Mouse (Mus musculus) right cerebral cortex, postnatal 10 days (tissue): ENCODE measurements around the gene Ddx1.

ENCODE experiments used
- DNase-seq, 2 experiments: peaks; one replicate each; pipeline ENCODE4 v3.0.0; 2021; ENCODE audit warnings: low spot score in 2 of 2

Ddx1 gene

GRCm38 (mm10) chr12:13248691-13249572 is at the start of gene Ddx1:
TSS of gene Ddx1 (minus strand) at chr12:13249213.
- DNase-seq: peak; percentile 89

GRCm38 (mm10) chr12:13293421-13293881 is 44.4 kb upstream of the Ddx1 start:
- DNase-seq: no peak

GRCm38 (mm10) chr12:13291453-13291852 is 42.4 kb upstream of the Ddx1 start:
- no peak for DNase-seq

DNA sequence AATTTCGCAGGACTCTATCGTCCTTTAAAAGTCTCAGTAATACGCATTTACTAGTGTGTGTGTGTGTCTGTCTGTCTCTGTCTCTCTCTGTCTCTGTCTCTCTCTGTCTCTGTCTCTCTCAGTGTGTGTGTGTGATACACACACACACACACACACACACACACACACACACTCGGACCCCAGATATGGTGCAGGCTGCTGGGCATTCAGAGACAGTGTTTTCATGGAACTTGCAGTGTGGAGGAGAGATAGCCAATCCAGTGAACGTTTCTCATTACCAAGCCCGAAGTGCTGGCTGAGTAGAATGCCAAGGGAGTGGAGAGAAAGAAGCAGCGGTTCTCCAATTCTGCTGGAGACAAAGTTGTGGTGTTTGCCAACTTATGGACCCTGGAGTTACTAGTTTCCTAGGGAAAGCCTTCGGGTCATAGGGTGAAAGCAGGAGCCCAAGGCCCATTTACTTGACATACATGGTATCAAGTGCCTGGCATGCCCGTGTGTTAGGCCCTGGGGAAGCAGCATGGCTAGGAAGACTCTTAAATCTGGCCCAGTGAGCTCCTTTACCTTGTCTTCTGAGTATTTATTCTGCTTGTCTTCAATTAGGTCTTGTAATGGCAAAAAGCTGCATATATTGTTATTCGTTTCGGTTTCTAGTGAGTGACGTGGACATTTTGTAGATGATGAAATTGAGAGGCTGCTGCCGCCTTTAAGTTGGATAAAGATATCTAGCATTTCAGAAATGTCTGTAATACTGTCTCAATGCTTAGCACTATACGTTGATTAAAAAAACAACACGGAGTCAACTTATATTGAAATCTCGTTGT is 20.8 kb upstream of the Ddx1 start:
- DNase-seq: no peak

GRCm38 (mm10) chr12:13268826-13269449 is 19.9 kb upstream of the Ddx1 start, which contains the start of gene Nbas:
TSS of gene Nbas (plus strand) at chr12:13269133.
- peak; percentile 92 for DNase-seq

- DNase-seq: no peak
These were observed 19.4 kb upstream of the Ddx1 start for GRCm38 (mm10) chr12:13268412-13268811.

- DNase-seq: no peak
These were observed 6.7 kb upstream of the Ddx1 start for GRCm38 (mm10) chr12:13255701-13256100.

DNA sequence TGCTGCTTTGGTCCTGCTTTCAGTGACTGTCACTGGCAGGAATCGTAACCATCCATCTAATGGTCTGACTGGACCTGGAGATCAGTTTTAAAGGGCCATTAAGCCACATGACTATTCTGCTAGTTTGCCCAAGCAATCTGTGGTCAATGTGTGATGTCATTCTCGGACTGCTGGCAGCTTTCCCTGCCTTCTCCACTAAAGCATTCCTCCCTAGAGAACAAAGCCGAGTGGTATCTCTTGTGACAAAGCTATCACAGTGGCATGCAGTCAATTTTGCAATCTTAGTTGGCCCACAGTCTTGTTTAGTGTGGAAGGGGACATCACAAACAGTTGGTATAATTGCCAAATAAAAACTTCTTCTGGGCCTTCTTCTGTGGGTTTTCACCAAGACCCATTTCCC is 6.1 kb upstream of the Ddx1 start:
- no peak for DNase-seq

DNA sequence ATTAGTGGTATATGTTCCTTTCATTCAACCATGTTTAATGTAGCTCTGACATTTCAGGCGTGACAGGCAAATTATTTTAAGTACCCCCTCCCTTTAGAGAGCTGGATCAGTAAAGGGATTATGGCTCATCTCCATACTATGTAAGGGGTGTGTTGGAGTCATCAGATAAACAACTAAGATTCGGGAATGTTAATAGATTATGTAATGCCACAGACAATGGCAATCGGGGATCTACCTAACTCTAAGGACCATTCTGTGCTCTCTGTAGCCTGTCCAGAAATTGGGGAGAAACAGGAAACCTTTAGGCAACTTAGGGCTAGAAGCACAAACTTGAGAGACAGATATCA is 533 bp upstream of the Ddx1 start:
- no peak for DNase-seq

GRCm38 (mm10) chr12:13242453-13242852 is 6.6 kb downstream of the Ddx1 start:
- no peak for DNase-seq

DNA sequence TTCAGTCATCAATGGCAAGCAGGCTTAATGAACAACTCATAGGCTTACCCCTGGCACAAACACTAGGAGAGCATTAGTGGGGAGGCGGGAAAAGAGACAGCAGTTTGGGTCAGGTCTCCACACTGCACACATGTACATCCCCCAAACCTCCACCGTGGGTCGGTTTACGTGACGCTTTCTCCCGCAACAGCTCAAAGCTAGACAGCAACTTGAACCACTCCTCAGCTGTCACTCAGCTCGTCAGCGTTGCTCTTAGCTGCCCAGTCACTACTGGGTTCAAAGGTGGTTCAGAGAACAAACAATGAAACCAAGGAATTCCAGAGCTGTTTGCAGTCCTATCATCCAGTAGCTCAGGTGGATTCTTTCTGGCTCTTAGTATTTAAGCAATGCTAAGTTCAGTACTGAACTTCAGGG is 30.9 kb downstream of the Ddx1 start:
- DNase-seq: no peak

DNA sequence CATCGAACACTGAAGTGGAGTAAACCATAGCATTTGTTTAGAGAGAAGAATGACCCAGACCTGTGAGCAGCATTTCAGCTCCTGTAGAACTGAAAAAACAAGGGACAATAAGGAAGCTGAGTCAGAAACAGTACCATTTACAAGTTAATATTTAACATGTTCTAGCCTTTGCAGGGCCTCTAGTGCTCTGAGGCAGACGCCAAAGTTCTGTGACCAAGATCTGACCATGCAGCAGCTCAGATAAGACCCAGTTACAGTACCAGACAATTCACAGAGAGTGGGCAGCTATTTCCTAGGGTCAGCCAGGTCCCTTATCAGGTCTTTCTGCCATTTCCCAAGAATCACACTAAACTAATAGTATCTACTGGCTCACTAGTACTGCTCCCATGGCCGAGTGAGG is 31.4 kb downstream of the Ddx1 start:
- no peak for DNase-seq

DNA sequence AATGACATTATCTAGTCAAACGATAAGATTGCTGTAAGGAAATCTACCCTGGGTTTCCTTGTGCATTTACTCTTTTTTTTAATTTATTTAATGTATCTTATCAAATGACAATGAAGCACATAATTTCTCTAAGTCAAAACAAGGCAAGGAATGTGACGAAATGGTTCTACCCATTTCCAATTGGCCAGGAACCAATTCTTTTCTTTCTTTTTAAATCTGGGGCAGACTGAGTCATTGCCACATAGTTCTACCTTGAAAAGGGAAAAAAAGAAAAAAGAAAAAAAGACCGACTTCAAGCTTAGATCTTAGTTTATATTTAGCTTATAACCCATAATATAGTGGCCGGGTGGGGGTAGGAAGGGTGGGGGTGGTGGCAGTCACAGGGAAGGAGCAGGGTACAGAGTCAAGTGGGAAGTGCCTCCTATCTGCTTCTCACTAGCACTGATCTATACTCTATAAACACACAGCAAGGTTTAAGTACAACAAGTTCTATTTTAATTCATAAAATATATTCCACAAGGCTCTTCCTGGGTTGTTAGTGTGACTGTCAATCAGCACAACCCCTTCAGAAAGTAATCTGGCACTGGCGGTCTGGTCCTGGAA is 32.4 kb downstream of the Ddx1 start:
- DNase-seq: no peak

DNA sequence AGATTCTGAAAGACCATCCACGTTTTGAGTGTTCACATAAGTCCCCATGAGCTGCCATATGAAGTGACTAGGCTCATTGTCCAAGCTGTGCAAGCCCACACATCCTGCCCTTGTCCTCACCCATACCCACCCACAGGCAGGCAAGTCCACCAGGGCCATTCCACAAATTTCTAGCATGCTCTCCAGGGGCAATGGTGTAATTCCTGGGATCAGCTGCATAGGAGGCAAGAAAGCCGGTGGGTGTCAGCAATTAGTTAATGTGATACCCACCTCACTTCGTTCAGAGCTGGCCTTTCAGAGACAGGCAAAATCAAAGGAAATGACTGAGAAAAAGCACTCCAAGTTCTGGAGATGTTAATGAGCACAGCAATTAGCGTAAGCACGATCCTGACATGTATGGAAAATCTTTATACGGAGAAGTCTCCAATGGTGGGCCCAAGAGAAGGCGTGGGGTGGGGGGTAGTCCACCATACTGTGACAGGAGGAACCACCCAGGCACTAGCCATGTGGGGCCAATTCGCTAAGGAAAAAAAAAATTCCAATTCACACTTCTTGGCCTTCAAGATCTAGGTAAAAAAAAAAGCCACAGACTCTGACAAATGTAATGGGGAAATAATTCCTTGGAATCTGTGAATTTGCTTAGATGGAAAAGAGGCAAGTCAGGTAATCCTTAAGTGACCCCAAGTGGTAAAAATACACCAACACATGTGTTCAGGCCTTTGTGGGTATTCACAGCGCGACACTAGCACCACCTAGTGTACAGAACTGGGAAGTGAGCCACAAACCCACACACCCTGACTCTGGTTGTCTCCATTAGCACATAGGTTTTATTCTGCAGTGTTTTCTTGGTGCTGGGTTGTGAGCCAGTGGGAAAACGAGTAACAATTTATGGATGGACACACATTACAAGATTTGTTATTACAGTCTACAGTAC is 34.4 kb downstream of the Ddx1 start:
- peak; percentile 94 to 95 for DNase-seq

GRCm38 (mm10) chr12:13211746-13212482 is 37.1 kb downstream of the Ddx1 start:
- peak; percentile 89 to 92 for DNase-seq

DNA sequence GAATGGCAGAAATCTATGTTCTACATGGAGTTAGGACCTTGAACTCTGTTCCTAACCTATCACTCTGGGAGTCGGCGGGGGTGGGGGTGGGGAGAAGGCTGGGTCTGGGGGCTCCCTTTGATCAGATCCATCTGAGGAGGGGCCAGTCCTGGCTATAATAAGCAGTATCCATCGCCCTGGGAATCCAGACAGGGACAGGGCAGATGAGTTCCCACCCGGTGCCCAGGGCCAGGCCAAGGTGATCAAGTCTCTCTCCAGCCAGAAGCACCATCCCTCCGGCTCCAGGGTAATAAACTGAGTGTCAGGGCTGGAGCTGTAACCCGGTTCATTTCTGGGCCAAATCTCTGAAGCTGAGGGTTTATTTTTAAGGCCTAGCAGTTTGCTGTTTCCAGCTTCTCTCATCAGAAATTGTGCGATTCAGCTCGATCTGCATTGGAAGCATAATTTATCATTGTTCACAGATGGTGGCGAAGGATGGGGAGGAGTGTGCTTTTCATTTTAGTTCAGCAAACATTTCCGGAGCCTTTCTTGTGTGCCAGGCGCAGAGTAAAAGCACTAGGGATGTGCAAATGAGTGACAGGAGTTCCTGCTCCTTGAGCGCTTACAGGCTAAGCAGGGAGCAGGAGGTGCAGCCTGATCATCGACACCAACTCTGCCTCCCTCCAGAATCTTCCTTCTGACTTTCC is 39.2 kb downstream of the Ddx1 start:
- DNase-seq: peak; percentile 68 to 86

DNA sequence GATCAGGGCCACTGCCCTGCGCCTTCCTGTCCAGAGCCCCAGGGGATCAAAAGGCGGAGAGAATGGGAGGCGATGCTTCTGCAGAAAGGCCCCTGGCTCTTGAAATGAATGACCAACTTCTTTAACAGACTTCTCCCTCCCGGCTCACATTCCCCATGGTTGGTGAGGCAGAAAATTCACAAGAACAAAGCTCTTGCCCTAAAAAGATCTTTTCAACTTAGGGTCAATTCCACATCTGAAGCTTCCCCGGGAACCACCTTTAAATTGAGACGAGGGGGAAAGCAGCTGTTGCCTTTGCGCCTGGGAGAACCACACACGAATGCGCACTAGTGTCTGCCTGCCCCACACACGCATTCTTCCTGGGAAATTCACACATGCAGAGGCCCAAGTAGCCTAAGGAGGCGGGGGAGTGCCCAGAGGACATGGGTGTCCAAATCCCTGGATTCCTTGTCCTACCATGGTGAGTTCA is 40.0 kb downstream of the Ddx1 start:
- DNase-seq: no peak

GRCm38 (mm10) chr12:13208517-13208916 is 40.5 kb downstream of the Ddx1 start:
- no peak for DNase-seq

GRCm38 (mm10) chr12:13207099-13207498 is 41.9 kb downstream of the Ddx1 start:
- no peak for DNase-seq
